Mouse (Mus musculus) heart, embryonic 11.5 days (tissue): ENCODE measurements around the gene Cdc14a. TPM values are rescaled to one million over a fixed set of nuclear protein-coding genes. Genes with fewer than 3 reads are reported as not detected.

Experiments used
- ATAC-seq: fragments of 200-750 bp; cut with Nextera tagmentation; replicated peaks from 2 replicates; pipeline ENCODE4 v1.8.0; 2017; ENCODE audit warnings: moderate library complexity; ENCODE audit not compliant: insufficient number of reproducible peaks, low FRiP score, low TSS enrichment
- H3K27ac ChIP-seq: fragments of 300-500 bp; sonication (generic); 2 replicates; pipeline ENCODE4 v1.5.1; 2014; ENCODE audit warnings: mild to moderate bottlenecking, low read depth, low read length
- H3K27me3 ChIP-seq: fragments of 300-500 bp; sonication (generic); 2 replicates; pipeline ENCODE4 v1.6.1; 2014; ENCODE audit warnings: mild to moderate bottlenecking, low read length, mixed read lengths; ENCODE audit not compliant: control insufficient read depth, insufficient read depth
- H3K36me3 ChIP-seq: fragments of 300-500 bp; sonication (generic); 2 replicates; pipeline ENCODE4 v1.6.1; 2014; ENCODE audit warnings: mild to moderate bottlenecking, low read length, moderate library complexity, mixed read lengths; ENCODE audit not compliant: control insufficient read depth, insufficient read depth
- H3K4me1 ChIP-seq: fragments of 300-500 bp; sonication (generic); 2 replicates; pipeline ENCODE4 v1.6.1; 2014; ENCODE audit warnings: low read length; ENCODE audit not compliant: control insufficient read depth, insufficient read depth
- H3K4me2 ChIP-seq: fragments of 300-500 bp; sonication (generic); 2 replicates; pipeline ENCODE4 v1.6.1; 2014; ENCODE audit warnings: mild to moderate bottlenecking, moderate library complexity
- H3K4me3 ChIP-seq: fragments of 300-500 bp; sonication (generic); 2 replicates; pipeline ENCODE4 v1.5.1; 2014; ENCODE audit warnings: low read depth, low read length
- H3K9ac ChIP-seq: fragments of 300-500 bp; sonication (generic); 2 replicates; pipeline ENCODE4 v1.6.1; 2014; ENCODE audit warnings: mild to moderate bottlenecking, low read depth, low read length, moderate library complexity
- H3K9me3 ChIP-seq: fragments of 300-500 bp; sonication (generic); replicated peaks from 2 replicates; pipeline ENCODE4 v1.6.1; 2016; ENCODE audit warnings: low read length; ENCODE audit not compliant: control insufficient read depth
- WGBS: fragments of 180-500 bp; shearing (Covaris S2); extraction: QIAGEN DNeasy Blood & Tissue Kit; methylation state at CpG from one replicate; pipeline ENCODE4 v1.1.7; 2014; ENCODE audit not compliant: insufficient replicate concordance; 5-methylcytosine and 5-hydroxymethylcytosine counted together
- polyA plus RNA-seq: library from polyadenylated mRNA; unstranded; fragments of >200 nt; fragmentation: Nextera tagmentation; extraction: Ambion mirVana; gene quantifications from 2 replicates; pipeline ENCODE4 v1.2.1, GENCODE M21; 2014

The Cdc14a gene
- polyA plus RNA-seq, 1 experiment from 2014 or later, result 6.3 TPM

DNA sequence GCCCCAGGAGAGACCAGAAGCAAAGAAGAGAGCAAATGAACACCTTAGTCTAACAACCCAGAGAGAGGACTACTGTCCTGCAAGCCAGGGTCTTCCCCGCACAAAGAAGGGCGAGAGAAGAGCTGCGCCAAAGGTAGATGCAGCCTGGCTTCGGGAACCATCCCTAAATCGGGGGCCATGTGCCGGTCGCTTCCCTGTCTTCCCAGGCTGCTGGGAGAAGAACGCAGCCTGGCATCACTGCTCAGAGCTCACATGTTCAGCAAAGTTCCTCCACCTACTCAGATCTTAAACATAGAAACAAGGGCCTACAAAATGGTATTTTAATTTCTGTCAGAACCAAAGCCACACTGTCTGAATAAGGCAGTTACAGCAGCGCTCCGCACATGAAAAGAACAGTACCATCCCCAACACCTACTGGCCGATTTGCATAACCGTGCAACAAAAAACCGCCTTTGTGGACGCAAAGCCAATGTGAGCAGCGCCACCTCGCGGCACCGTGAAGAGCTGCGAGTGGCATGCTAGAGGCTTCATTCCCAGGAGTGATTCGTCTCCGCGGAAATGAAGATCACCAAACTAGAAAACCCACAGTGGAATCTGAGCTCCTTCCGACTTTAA, 96.7 kb downstream of the Cdc14a start:
- Histone ChIP-seq H3K27ac (no peak overlapping the region), H3K4me2 (peak overlapping the region; percentile 57), H3K9me3 (no peaks in the 10 kb centered on the region), H3K36me3 (no peaks in the 10 kb centered on the region), H3K27me3 (no peaks in the 10 kb centered on the region), H3K4me1 (no peaks in the 10 kb centered on the region), H3K9ac (0 out of 2 replicates have a peak overlapping the region, but pooled peaks have one; percentile 7), H3K4me3 (peak overlapping the region; percentile 18; the same call in 1 of the 2 replicates)
- 0 out of 2 replicates have a peak, but pooled peaks have one; percentile 43 for ATAC-seq
- 10% methylated on average over 23 of the region's 23 CpGs for WGBS

DNA sequence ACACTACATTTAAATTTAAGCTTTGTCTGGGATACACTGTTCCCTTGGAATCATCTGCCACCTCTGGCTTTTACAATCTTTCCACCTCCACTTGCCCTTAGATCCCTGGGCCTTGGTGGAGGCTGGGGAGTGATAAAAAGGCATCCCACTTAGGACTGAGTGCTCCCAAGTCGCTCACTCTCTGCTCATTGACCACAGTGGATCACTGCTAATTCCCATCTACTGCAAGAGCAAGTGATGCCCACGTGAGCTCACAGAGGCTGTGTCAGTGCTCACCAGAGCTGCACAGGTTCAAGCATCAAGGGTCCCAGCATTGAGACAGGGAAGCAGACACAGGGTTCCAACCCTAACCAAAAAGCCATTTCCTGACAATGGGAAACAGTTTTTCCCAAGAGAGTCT, 98.3 kb downstream of the Cdc14a start:
- Histone ChIP-seq H3K4me3 (no peak overlapping the region), H3K9me3 (no peaks in the 10 kb centered on the region), H3K27me3 (no peaks in the 10 kb centered on the region), H3K4me1 (no peaks in the 10 kb centered on the region), H3K36me3 (no peaks in the 10 kb centered on the region), H3K27ac (no peak overlapping the region), H3K4me2 (no peak overlapping the region), H3K9ac (no peak overlapping the region)
- 72% methylated on average over 2 of the region's 2 CpGs for WGBS
- no peak for ATAC-seq

DNA sequence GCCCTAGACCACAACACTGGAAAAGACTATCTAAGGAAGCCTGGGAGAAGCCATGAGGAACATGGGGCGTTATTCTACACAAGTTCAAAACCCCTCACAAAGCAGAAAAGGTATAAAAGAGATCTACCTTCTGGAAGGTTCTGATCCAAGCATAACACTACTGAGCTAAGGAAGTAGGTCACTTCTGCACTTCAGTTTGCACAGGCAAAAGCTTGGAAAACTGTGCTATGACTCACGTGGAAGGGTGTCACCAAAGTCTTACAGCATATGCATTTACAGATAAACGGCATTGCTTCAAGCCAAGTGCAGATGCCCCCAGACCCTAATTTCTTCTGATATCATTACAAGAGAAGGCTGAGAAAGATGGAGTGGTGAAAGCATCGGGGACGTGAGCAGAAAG, 104.1 kb downstream of the Cdc14a start:
- H3K9me3 ChIP-seq, result no peaks in the 10 kb centered on the region
- no peaks in the 10 kb centered on the region for H3K27me3 ChIP-seq
- no peak overlapping the region for H3K4me2 ChIP-seq
- no peak overlapping the region for H3K27ac ChIP-seq
- H3K36me3 ChIP-seq, result no peaks in the 10 kb centered on the region
- 88% methylated on average over 5 of the region's 5 CpGs for WGBS
- H3K4me3 ChIP-seq, result no peak overlapping the region
- no peaks in the 10 kb centered on the region for H3K4me1 ChIP-seq
- no peak overlapping the region for H3K9ac ChIP-seq
- ATAC-seq, result no peak

DNA sequence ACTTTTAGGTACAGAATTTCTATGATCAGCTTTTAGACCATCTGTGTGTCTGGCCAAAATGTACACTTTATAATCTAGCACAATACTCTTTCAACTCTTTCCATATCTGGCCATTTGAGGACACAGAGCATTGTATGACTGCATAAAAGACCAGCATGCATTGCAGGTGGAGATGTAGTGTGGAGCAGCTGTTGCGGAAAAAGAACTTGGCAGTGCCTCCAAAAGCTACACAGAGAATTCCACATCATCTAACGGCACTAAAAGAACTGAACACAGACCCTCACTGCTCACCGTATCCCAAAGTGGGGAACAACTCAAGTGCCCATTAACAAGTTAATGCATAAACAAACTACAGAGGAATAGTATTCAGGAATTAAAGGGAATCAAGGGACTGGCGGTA, 112.0 kb downstream of the Cdc14a start:
- no peak for ATAC-seq
- H3K36me3 ChIP-seq, result no peaks in the 10 kb centered on the region
- H3K9me3 ChIP-seq, result no peaks in the 10 kb centered on the region
- 92% methylated on average over 4 of the region's 4 CpGs for WGBS
- H3K4me3 ChIP-seq, result no peak overlapping the region
- H3K27me3 ChIP-seq, result no peaks in the 10 kb centered on the region
- H3K4me1 ChIP-seq, result peaks cover 4% of the 10 kb centered on the region; the same call in 1 of the 2 replicates
- no peak overlapping the region for H3K4me2 ChIP-seq
- no peak overlapping the region for H3K9ac ChIP-seq
- no peak overlapping the region for H3K27ac ChIP-seq

DNA sequence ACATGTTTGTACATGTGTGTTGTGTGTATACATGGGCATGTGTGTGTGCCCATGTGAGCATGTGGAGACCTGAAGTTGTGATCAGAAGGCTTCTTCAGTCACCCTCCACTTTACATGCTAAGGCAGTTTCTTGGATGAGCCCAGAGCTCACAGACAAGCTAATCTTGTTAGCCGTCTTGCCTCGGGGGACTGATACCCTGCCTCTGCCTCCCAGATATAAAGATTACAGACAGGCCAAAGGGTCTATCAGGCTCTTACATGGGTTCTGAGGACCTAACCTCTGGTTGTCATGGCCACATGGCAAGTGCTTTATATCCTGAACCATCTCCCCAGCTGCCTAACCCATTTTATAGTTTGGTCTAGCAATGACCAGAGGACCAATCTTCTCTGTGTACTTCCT, 112.7 kb downstream of the Cdc14a start:
- H3K4me1 ChIP-seq, result peaks cover 4% of the 10 kb centered on the region; the same call in 1 of the 2 replicates
- H3K27me3 ChIP-seq, result no peaks in the 10 kb centered on the region
- 81% methylated on average over 2 of the region's 2 CpGs for WGBS
- no peaks in the 10 kb centered on the region for H3K36me3 ChIP-seq
- H3K4me3 ChIP-seq, result no peak overlapping the region
- no peak overlapping the region for H3K4me2 ChIP-seq
- no peak overlapping the region for H3K27ac ChIP-seq
- H3K9me3 ChIP-seq, result no peaks in the 10 kb centered on the region
- ATAC-seq, result no peak
- no peak overlapping the region for H3K9ac ChIP-seq

GRCm38 (mm10) chr3:116310672-116311071, 113.2 kb downstream of the Cdc14a start:
- Histone ChIP-seq H3K27ac (no peak overlapping the region), H3K4me1 (peaks cover 4% of the 10 kb centered on the region; the same call in 1 of the 2 replicates), H3K4me2 (no peak overlapping the region), H3K36me3 (no peaks in the 10 kb centered on the region), H3K27me3 (no peaks in the 10 kb centered on the region), H3K4me3 (no peak overlapping the region), H3K9me3 (no peaks in the 10 kb centered on the region), H3K9ac (no peak overlapping the region)
- 93% methylated on average over 4 of the region's 4 CpGs for WGBS
- ATAC-seq, result no peak

- Histone ChIP-seq H3K4me2 (no peak overlapping the region), H3K9me3 (no peaks in the 10 kb centered on the region), H3K4me3 (no peak overlapping the region), H3K36me3 (no peaks in the 10 kb centered on the region), H3K4me1 (peaks cover 4% of the 10 kb centered on the region; the same call in 1 of the 2 replicates), H3K27me3 (no peaks in the 10 kb centered on the region), H3K27ac (no peak overlapping the region), H3K9ac (no peak overlapping the region)
- WGBS, result 84% methylated on average over 10 of the region's 10 CpGs
- no peak for ATAC-seq
Measured at GRCm38 (mm10) chr3:116310033-116310432, 113.8 kb downstream of the Cdc14a start.

GRCm38 (mm10) chr3:116304800-116305753, 118.8 kb downstream of the Cdc14a start:
- Histone ChIP-seq H3K4me1 (peaks cover 4% of the 10 kb centered on the region; the same call in 1 of the 2 replicates), H3K4me3 (no peak overlapping the region), H3K27me3 (no peaks in the 10 kb centered on the region), H3K9me3 (no peaks in the 10 kb centered on the region), H3K4me2 (no peak overlapping the region), H3K9ac (no peak overlapping the region), H3K27ac (no peak overlapping the region), H3K36me3 (no peaks in the 10 kb centered on the region)
- 83% methylated on average over 18 of the region's 18 CpGs for WGBS
- ATAC-seq, result no peak
